Mouse (Mus musculus): ENCODE results near the gene Slc25a45. TPM values are rescaled to one million over a fixed set of nuclear protein-coding genes. Genes with fewer than 3 reads are reported as not detected.

Slc25a45 gene
- polyA plus RNA-seq, 1 experiment from 2014 or later, result 9.1 TPM

- no peak for TF ChIP-seq EP300 (IDR thresholded peaks at IDR 0.05; ENCODE audit: low read depth)
- 0 out of 2 replicates have a peak, but pooled peaks have one; percentile 2 for TF ChIP-seq CTCF (IDR thresholded peaks at IDR 0.05; ENCODE audit: low read depth)
- H3K36me3 ChIP-seq (replicated peaks; ENCODE audit: insufficient read depth, low read length), result peaks cover 5% of the 10 kb centered on the region; the same call in 1 of the 2 replicates
- ATAC-seq, result no peak
- H3K27ac ChIP-seq (ENCODE audit: low read depth), result peak overlapping the region; percentile 100
- H3K4me3 ChIP-seq (ENCODE audit: low read depth, low read length), result peak overlapping the region; percentile 58
- H3K27me3 ChIP-seq (ENCODE audit: insufficient read depth, low read length), result no peaks in the 10 kb centered on the region
- WGBS (ENCODE audit: insufficient replicate concordance), result 25% methylated on average over 30 of the region's 30 CpGs
- DNase-seq, result peak; percentile 63
- peaks cover 69% of the 10 kb centered on the region for H3K4me1 ChIP-seq (ENCODE audit: insufficient read depth)
- H3K9me3 ChIP-seq (ENCODE audit: low read length), result no peaks in the 10 kb centered on the region
- peak overlapping the region; percentile 88 for H3K9ac ChIP-seq (replicated peaks)
- peak overlapping the region; percentile 84 for H3K4me2 ChIP-seq (ENCODE audit: low read depth, low read length)
Observed at GRCm38 (mm10) chr19:5843781-5844691, 33.6 kb upstream of the Slc25a45 start.

GRCm38 (mm10) chr19:5844831-5845318, 32.7 kb upstream of the Slc25a45 start:
- Histone ChIP-seq H3K27me3 (ENCODE audit: insufficient read depth, low read length) (no peaks in the 10 kb centered on the region), H3K9me3 (ENCODE audit: low read length) (no peaks in the 10 kb centered on the region), H3K4me2 (ENCODE audit: low read depth, low read length) (peak overlapping the region; percentile 84), H3K36me3 (replicated peaks; ENCODE audit: insufficient read depth, low read length) (peaks cover 5% of the 10 kb centered on the region; the same call in 1 of the 2 replicates), H3K4me3 (ENCODE audit: low read depth, low read length) (peak overlapping the region; percentile 58), H3K27ac (ENCODE audit: low read depth) (peak overlapping the region; percentile 100), H3K9ac (replicated peaks) (peak overlapping the region; percentile 88), H3K4me1 (ENCODE audit: insufficient read depth) (peaks cover 75% of the 10 kb centered on the region)
- 25% methylated on average over 12 of the region's 12 CpGs for WGBS (ENCODE audit: insufficient replicate concordance)
- TF ChIP-seq EP300 (IDR thresholded peaks at IDR 0.05; ENCODE audit: low read depth) (no peak), CTCF (IDR thresholded peaks at IDR 0.05; ENCODE audit: low read depth) (no peak)
- ATAC-seq (no peak), DNase-seq (peak; percentile 60)

GRCm38 (mm10) chr19:5845319-5846135, 32.1 kb upstream of the Slc25a45 start:
- Histone ChIP-seq H3K4me3 (ENCODE audit: low read depth, low read length) (peak overlapping the region; percentile 58), H3K4me1 (ENCODE audit: insufficient read depth) (peaks cover 74% of the 10 kb centered on the region), H3K9ac (replicated peaks) (peak overlapping the region; percentile 88), H3K9me3 (ENCODE audit: low read length) (no peaks in the 10 kb centered on the region), H3K4me2 (ENCODE audit: low read depth, low read length) (peak overlapping the region; percentile 84), H3K27me3 (ENCODE audit: insufficient read depth, low read length) (no peaks in the 10 kb centered on the region), H3K27ac (ENCODE audit: low read depth) (peak overlapping the region; percentile 100), H3K36me3 (replicated peaks; ENCODE audit: insufficient read depth, low read length) (peaks cover 5% of the 10 kb centered on the region; the same call in 1 of the 2 replicates)
- peak; percentile 90 for TF ChIP-seq EP300 (IDR thresholded peaks at IDR 0.05; ENCODE audit: low read depth)
- TF ChIP-seq CTCF (IDR thresholded peaks at IDR 0.05; ENCODE audit: low read depth), result peak; percentile 27
- DNase-seq, result peak; percentile 98
- WGBS (ENCODE audit: insufficient replicate concordance), result 2% methylated on average over 45 of the region's 45 CpGs
- ATAC-seq, result peak; percentile 55

- Histone ChIP-seq H3K9ac (replicated peaks) (peak overlapping the region; percentile 72), H3K36me3 (replicated peaks; ENCODE audit: insufficient read depth, low read length) (peaks cover 7% of the 10 kb centered on the region; the same call in 1 of the 2 replicates), H3K4me3 (ENCODE audit: low read depth, low read length) (peak overlapping the region; percentile 58), H3K4me2 (ENCODE audit: low read depth, low read length) (peak overlapping the region; percentile 84), H3K4me1 (ENCODE audit: insufficient read depth) (peaks cover 69% of the 10 kb centered on the region), H3K27me3 (ENCODE audit: insufficient read depth, low read length) (no peaks in the 10 kb centered on the region), H3K9me3 (ENCODE audit: low read length) (no peaks in the 10 kb centered on the region), H3K27ac (ENCODE audit: low read depth) (peak overlapping the region; percentile 100)
- WGBS (ENCODE audit: insufficient replicate concordance), result 3% methylated on average over 7 of the region's 7 CpGs
- no peak for TF ChIP-seq EP300 (IDR thresholded peaks at IDR 0.05; ENCODE audit: low read depth)
- TF ChIP-seq CTCF (IDR thresholded peaks at IDR 0.05; ENCODE audit: low read depth), result peak; percentile 18; the same call in 1 of the 2 replicates
- ATAC-seq (no peak), DNase-seq (no peak)
Observed at GRCm38 (mm10) chr19:5846154-5846553, 31.5 kb upstream of the Slc25a45 start.

- peak overlapping the region; percentile 100 for H3K27ac ChIP-seq (ENCODE audit: low read depth)
- peak overlapping the region; percentile 72 for H3K9ac ChIP-seq (replicated peaks)
- ATAC-seq (peak; percentile 46), DNase-seq (peak; percentile 89)
- TF ChIP-seq EP300 (IDR thresholded peaks at IDR 0.05; ENCODE audit: low read depth) (peak; percentile 88), CTCF (IDR thresholded peaks at IDR 0.05; ENCODE audit: low read depth) (no peak)
- H3K9me3 ChIP-seq (ENCODE audit: low read length), result no peaks in the 10 kb centered on the region
- H3K36me3 ChIP-seq (replicated peaks; ENCODE audit: insufficient read depth, low read length), result peaks cover 7% of the 10 kb centered on the region; the same call in 1 of the 2 replicates
- 6% methylated on average over 16 of the region's 16 CpGs for WGBS (ENCODE audit: insufficient replicate concordance)
- peak overlapping the region; percentile 58 for H3K4me3 ChIP-seq (ENCODE audit: low read depth, low read length)
- H3K4me2 ChIP-seq (ENCODE audit: low read depth, low read length), result peak overlapping the region; percentile 84
- H3K27me3 ChIP-seq (ENCODE audit: insufficient read depth, low read length), result no peaks in the 10 kb centered on the region
- peaks cover 69% of the 10 kb centered on the region for H3K4me1 ChIP-seq (ENCODE audit: insufficient read depth)
Observed at GRCm38 (mm10) chr19:5846557-5847305, 30.9 kb upstream of the Slc25a45 start.

All from liver, postnatal 0 days (tissue).